Mouse (Mus musculus): ENCODE results near the gene Usp32.

DNA sequence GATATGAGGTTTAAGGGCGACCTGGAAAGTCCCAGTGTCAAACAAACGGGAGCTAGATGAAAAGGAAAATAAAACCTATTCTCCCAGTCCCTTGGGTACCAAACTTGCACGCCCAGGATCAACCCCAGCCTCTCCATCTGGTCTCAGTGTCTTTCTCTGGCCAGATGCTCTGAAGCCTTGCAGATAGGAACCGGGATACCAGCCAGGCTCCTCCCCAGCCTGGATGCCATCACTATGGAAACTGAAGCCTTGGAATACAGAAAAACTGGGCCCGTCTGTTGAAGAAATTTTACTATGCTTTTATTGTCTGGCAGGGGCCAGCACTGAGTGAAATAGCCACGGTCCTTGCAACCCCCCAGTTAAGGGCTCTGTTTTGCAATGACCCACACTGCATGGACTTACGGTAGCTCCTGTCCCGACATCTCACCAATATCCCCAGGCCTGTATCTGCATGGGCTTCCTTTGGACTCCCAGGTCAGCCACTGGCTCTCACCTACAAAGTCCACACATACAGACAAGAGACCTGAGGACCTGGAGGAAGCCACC lies 200.4 kb downstream of the Usp32 start:
- TF ChIP-seq EP300 (IDR thresholded peaks at IDR 0.05; ENCODE audit: low read depth) (no peak), CTCF (IDR thresholded peaks at IDR 0.05; ENCODE audit: low read depth) (no peak)

Data from heart, postnatal 0 days (tissue).